ENCODE assay signal across 26 mouse cellular contexts in genomic region chr9:5769927-5770326, GRCm38 (mm10).
"Had no signal": no experiment of that assay in that cellular context is flagged by ENCODE, and none has a peak within 500 bp of the region (broad histone marks: within the 10 kb centered on the region; RNA-seq: fewer than 3 reads in every experiment).

No protein-coding gene starts in this region.

- H3K9me3 ChIP-seq: heart, embryonic 13.5 days; heart, embryonic 15.5 days; hindbrain, embryonic 13.5 days; hindbrain, embryonic 15.5 days; kidney, embryonic 15.5 days; limb, embryonic 10.5 days; limb, embryonic 12.5 days; liver, embryonic 13.5 days; liver, embryonic 15.5 days had no signal

- H3K4me3 ChIP-seq: heart, adult 2 months; heart, embryonic 13.5 days; heart, embryonic 15.5 days; hindbrain, embryonic 13.5 days; hindbrain, embryonic 15.5 days; kidney, embryonic 15.5 days; limb, embryonic 10.5 days; limb, embryonic 12.5 days; liver, embryonic 13.5 days; liver, embryonic 15.5 days had no signal

- H3K4me1 ChIP-seq: heart, embryonic 13.5 days; heart, embryonic 15.5 days; hindbrain, embryonic 13.5 days; hindbrain, embryonic 15.5 days; kidney, embryonic 15.5 days; limb, embryonic 10.5 days; limb, embryonic 12.5 days; liver, embryonic 13.5 days; liver, embryonic 15.5 days had no signal

- H3K27me3 ChIP-seq: heart, embryonic 13.5 days; heart, embryonic 15.5 days; hindbrain, embryonic 13.5 days; hindbrain, embryonic 15.5 days; kidney, embryonic 15.5 days; limb, embryonic 12.5 days; liver, embryonic 13.5 days; liver, embryonic 15.5 days had no signal

- ATAC-seq: hindbrain, postnatal 0 days; intestine, embryonic 16.5 days had no signal

- H3K27ac ChIP-seq: heart, adult 2 months; heart, embryonic 13.5 days; heart, embryonic 15.5 days; hindbrain, embryonic 13.5 days; hindbrain, embryonic 15.5 days; hindbrain, postnatal 0 days; kidney, embryonic 15.5 days; kidney, postnatal 0 days; limb, embryonic 10.5 days; limb, embryonic 12.5 days; liver, embryonic 13.5 days; liver, embryonic 15.5 days had no signal

- DNase-seq: gastrocnemius, postnatal 14 days; gastrocnemius, postnatal 36 days; heart, adult 11 months; heart, adult 2 months; heart, postnatal 14 days; heart, postnatal 36 days; kidney, adult 11 months; kidney, adult 2 months; kidney, adult 9 months; kidney, postnatal 14 days; kidney, postnatal 36 days; liver; liver, embryonic 13.5 days had no signal

- H3K36me3 ChIP-seq: heart, embryonic 13.5 days; heart, embryonic 15.5 days; hindbrain, embryonic 13.5 days; hindbrain, embryonic 15.5 days; kidney, embryonic 15.5 days; limb, embryonic 10.5 days; limb, embryonic 12.5 days; liver, embryonic 13.5 days; liver, embryonic 15.5 days had no signal

- H3K9ac ChIP-seq: heart, embryonic 13.5 days; heart, embryonic 15.5 days; hindbrain, embryonic 13.5 days; hindbrain, embryonic 15.5 days; kidney, embryonic 15.5 days; limb, embryonic 12.5 days; liver, embryonic 13.5 days; liver, embryonic 15.5 days had no signal

- H3K4me2 ChIP-seq: heart, embryonic 11.5 days; heart, embryonic 13.5 days; heart, embryonic 15.5 days; hindbrain, embryonic 13.5 days; hindbrain, embryonic 15.5 days; kidney, embryonic 15.5 days; limb, embryonic 12.5 days; liver, embryonic 11.5 days; liver, embryonic 13.5 days; liver, embryonic 15.5 days had no signal
